Mouse (Mus musculus) c-Kit-positive CD71-positive TER-119-negative erythroid progenitor cells, embryonic 14.5 days (primary cell): ENCODE results near the gene Git1.
A peak's percentile ranks its signal among the peaks of the same experiment; 100 is the strongest.

Source experiments
- DNase-seq: peaks from one replicate; pipeline ENCODE4 v3.0.0-alpha.2; 2013; ENCODE audit warnings: low read depth

Gene Git1

DNA sequence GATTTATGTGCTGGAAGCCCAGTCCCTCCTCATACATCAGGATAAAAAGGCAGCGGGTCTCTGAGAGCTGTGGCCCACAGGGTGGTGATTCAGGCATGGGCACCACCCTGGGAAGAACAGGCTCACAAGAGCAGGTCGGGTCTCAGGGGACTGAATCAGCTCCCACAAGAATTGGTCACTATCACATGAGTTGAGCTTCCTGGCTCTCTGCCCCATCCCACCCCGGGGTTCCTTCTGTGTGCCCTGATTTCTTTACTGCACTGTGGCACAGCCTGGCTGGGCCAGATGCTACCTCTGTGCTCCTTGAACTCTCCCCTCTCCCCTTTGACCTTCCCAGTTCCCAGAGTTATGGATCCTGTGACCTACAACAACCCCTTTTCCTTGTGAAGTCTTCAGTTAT lies 10.3 kb upstream of the Git1 start:
- DNase-seq = no peak

DNA sequence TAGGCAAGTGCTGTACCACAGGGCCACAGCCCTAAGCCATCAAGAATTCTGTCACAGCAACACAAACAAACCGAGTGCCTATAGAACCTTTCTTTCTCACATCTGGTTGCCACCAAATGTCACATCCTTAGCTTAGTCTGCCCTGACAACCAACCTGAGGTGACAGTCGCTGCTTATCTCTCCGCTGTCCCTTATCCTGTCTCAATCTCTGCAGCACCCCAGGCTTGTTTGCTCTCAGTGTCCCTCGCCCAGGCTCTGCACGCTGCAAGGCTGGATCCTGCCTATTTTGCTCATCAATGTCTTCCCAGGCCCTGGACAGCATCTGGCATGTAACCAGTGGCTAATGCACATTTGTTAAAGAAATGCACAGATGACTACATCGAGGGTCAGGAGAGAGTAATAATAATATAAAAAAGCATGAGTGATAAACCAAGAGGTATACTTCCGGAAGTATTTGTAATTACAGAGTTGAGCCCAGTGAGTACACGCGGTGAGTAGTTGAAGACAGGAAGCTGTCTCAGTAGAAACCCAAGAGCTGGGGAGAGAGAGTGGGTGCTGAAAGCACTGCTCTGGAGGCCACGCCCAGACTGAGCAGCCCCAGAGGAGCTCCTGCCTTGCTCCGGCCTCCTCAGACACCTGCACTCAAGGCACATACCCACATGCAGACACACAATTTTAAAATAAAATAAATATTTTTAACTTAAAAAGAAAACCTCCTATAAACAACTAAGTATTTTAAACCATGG lies 9.7 kb upstream of the Git1 start:
- no peak for DNase-seq

DNA sequence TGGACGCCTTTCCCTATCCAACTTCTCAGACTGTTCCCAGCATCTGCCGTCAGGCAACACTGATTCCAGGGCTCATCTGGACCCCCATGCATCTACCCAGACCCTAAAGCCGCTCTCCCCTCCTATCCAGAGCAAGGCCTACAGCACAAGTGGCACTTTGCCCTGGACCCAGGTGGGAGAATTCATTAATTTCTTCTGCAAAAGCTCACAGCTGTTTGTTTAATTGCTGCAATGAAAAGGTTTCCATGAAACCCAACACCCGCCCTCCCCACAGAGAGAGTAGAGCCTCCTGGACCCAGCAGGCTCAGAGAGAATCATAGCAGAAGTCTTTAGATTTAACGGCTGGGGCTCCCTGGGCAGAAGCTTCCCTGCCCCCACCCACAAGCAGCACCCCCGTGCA lies 8.1 kb upstream of the Git1 start:
- DNase-seq = no peak

DNA sequence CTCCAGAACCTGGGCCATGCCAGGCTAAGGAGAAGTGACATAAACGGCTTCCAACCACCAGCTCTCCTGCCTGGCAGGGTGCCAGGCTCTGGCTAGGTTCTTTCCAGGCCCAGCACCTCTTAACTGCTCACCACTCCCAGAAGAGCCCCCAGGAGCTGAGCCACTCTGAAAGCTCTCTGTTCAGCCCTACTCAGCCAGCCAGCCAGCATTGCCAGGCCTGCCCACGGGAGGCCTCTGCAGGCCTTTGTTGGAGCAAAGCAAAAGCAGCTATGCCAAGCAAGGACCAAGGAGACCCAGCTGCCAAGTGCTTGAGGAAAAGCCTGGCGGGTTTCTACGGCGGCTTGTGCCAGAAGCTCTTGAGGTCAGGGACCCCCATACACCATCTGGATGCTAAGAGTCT lies 6.6 kb upstream of the Git1 start:
- no peak for DNase-seq

DNA sequence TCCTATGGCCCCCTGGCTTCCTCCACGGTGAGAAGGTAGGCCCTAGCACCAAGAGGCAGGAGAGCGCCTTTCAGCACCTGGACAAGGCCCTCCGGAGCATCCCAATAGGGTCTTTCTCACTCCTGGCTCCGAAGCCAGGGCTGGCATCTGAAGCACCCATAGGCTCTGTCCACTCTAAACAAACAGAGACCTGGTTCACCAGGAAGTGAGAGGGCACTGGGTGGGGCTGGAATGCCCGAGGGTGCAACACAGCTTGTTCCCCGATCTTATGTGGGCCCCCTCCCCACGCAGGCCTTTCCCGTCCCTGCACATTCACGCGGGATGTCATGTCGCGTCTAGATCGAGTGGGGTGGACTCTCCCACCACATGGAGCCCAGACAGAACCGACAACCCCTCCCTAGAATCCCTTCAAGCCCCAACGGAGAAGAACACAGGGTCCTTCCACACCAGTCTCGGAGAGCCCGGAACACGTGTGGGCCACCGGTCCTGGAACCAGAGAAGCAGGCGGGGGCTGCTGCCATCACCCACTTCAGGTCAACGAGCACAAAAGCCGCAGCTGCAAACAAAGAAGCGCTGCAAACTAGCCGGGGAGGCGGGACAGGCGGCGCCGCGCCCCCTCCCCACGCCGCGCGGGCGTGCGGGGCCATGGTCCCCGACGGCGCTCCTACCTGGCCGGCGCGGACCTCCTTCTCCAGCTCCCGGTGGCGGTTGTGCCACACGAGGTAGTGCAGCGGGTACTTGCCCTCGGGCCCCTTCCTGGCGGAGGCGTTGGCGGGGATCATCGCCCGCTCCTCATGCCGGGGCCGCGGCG lies 4.4 kb upstream of the Git1 start:
- no peak for DNase-seq

DNA sequence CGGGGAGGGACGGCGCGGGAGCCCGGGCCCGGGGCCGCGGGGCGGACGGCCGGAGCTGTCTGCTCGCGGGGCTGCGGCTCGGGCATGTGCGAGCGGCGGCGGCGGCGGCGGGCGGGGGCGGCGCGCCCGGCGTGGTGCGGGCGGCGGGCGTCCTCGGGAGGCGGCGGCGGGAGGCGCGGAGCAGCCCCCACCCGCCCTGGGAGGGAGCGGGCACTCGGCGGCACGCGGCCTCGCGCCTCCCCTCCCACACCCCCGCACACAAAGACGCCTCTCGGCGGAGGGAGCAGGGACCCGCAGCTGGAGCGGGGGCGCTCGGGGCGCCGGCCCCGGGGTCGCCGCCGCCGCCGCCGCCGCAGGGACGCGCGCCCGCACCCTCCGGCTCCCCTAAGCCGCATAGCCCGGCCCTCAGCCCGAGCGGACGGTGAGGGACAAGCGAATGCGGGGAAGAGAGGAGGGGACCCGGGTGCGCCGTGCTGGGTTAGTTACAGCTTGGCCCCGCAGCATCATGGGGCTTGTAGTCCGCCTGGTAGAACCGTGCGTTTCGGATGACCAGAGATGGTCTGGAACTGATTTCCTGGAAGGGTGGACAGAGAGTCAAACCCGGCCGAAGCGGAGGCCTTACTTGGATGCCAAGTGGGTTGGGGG lies 3.6 kb upstream of the Git1 start, which contains the start of gene Ankrd13b:
TSS of gene Ankrd13b (minus strand) at position 88 of the 645 bp plus-strand sequence.
- DNase-seq = no peak

DNA sequence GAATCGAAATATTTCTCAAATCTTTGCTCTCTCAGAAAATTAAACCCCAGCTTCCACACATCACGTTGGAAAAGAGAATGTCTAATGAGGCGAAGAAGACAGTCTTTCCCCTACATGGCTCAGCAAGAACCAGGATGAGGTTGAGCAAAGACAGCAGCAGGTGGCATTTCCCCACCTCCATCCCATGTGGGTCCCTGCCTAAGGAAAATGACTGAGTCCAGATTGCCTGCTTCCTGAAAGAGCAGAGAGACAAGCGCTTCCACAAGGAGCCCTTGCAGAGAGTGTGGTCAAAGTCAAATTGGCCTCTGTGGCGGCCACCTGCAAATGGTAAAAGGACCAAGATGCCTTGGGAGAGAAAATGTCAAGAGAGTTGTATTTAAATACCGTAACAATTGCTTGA lies 2.9 kb upstream of the Git1 start:
- DNase-seq = no peak

DNA sequence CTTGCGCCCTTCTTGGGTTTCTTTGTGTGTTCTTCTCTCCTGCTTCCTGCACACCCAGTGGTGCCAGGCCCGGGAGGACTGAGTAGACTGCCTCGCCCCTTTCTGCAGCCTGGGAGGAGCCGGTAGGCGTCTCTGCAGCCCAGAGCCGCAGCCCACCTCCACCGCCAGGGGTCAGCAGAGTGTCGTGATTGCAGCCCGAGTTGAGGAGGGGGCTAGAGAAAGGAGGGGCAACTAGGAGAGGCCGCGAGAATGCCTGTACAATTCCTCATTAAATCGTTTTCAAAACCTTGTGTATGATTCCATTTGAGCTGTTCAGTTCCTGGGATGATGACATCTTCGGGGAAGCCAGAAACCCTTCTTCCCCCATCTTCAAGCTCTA lies 2.2 kb upstream of the Git1 start:
- no peak for DNase-seq

DNA sequence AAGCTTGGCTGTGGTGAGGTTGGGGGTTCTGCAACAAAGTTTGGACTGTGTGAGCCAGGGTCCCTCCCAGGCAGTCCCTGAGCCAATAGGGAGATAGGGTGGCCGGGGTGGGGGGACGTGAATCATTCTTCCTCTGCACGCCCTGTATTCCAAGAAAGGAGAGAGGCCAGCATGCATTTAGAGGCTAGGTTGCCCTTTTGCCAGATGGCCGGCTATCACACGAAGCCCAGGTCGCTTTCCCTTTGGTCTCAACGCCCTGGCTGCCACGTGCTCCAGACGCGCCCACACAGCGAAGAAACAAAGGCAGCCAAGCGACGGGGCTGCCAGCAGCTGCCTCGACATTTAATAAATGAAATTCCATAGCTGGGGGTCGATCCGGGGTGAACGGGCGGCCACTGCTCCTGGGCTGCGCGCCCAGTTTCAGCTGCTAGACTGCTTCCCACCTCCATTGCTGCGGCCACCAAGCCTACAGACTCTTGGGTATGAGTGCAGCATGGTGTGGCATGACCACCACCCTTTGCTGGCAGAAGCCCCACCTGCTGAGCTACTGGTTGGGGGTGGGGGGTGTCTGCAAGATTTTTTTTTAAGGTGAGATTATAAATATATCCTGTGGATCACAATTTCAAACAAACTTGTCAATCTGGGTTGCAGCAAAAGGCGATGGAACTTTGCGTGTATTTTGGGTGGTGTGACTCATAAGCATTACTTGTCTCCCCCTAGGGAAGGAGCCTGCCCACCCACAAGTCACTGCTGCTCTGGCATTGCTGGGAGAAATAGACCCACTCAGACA lies 1.7 kb upstream of the Git1 start:
- no peak for DNase-seq

DNA sequence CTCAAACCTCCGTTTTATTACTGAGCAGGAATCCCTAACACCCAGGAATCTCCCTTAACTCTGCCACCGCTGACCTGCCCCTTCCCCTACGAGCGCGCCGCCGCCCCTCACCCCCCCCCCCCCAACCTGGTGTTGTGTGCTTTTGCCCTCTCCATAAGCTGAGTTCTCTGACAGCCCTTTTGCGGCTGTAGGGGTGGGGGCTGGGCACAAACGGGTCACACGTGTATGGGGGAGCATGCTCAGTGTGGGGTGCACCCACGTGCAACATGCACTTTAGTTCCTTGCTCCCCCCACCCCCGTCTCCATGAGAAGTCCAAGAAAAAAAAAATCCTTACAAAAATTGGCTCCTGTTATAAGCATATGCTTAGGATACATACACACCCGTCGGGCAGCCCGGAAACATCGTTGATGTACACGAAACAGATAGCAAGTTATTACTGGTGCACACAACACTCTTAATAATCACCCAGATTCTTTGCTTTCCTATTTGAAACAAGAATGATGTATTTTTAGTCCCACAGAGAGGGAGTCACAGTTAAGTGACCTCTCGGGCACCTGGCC lies 971 bp upstream of the Git1 start:
- no peak for DNase-seq

DNA sequence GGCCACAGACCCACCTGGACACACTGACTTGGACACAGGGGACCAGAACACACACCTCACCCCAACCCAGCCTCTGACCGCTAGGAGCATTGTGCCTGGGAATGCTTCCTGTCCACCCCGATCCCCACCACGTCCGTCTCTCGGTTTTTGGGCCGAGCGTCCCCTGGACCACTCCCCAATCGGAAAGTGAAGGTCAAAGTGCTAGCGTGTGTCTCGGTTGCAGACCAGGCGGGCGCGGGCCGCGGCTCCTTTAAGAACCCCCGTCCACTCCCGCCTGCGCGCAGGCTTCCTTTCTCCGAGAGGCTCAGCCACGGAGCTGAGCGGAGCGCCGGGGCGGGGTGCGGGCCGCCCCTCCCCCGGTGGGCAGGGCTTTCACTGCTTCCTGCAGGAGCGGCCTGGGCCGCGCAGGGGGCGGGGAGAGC lies 440 bp upstream of the Git1 start:
- DNase-seq = peak; percentile 81

DNA sequence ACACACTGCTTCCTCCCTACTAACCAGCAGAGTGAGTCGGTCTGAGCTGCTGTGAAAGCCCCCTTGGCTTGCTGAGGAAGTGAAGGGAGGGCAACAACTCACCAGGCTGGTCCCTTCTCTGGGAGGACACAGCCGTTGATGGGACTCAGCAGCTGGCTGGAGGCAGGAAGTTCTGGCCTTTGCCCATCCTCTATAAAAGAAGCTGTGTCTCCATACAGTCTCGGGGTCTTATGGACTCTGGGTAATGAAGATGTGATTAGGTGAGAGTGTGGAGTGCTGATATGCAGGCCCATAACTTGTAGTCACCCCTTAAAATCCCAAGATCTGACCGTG lies 948 bp downstream of the Git1 start:
- DNase-seq = no peak

DNA sequence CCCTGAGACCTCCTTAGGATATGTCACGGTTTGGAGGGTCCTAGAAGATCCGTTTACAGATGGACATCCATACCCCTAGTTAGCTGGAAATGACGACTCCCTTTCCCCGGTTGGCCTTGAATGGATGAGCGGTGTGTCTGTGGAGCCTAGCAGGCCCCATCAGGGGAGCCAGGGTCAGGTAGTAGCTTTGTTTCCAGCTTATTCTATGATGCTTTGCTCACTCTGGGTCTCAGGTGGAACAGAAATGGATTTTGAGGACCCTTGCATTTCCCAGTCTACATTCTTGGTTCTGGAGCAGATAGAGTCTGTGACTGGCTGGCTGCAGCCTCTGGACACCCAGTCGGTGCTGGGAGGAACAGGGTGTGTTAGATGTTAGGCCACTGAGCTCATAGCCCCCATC lies 1.4 kb downstream of the Git1 start:
- no peak for DNase-seq

DNA sequence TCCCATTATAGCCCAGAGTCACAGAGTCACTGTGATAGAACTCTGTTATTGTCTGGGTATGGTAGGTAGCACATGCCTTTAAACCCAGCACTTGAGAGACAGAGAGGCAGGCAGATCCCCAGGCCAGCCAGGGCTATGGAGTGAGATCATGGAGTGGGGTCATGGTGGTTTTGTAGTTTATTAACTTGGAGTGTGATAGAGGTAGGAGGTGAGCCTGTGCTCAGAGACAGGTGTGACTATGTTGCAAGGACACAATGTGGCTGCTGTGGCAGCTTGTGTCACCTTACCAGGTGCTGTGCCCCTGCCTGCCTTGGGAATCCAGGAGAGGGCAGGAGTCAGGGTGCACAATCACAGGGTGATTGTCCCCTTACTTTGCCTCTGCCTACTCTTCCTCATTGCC lies 2.1 kb downstream of the Git1 start:
- no peak for DNase-seq

DNA sequence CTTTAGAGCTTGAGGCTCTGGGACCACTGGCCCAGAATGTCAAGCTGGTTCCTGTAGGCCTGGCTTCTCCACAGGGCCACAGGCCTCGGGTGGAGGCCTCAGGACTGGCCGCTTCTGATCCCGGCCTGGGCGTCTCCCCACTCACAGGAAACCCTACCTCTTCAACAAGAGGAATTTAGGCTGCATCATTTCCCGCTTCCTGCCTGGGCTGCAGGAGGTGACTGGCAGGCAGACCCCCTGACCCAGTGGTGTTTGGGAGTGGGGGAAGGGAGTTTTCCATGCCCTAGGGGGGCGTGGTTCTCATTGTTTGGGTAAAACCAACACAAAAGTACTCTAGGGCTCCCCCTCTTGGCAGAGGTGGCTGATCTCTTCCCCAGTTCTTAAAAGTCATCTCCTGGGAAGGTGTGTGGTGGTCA lies 4.0 kb downstream of the Git1 start:
- no peak for DNase-seq

DNA sequence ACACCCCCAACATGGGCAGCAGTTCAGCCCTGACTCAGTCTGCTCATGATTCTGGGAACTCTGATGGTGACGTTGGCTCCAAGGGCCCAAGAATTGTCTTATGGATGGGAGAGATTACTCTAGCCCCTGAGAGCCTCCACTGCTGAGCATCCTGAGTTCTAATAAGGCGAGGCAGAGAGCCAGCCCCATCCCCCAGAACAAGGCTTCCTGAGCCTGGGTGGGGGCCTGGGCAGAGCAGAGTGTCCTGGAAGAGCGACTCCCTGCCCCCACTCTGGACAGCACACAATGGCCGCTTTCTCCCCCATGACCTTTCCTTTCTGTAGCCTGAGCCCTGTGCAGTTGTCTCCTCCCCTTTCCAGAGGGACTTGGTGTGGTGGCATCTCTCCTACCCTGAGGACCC lies 4.5 kb downstream of the Git1 start:
- DNase-seq = no peak

DNA sequence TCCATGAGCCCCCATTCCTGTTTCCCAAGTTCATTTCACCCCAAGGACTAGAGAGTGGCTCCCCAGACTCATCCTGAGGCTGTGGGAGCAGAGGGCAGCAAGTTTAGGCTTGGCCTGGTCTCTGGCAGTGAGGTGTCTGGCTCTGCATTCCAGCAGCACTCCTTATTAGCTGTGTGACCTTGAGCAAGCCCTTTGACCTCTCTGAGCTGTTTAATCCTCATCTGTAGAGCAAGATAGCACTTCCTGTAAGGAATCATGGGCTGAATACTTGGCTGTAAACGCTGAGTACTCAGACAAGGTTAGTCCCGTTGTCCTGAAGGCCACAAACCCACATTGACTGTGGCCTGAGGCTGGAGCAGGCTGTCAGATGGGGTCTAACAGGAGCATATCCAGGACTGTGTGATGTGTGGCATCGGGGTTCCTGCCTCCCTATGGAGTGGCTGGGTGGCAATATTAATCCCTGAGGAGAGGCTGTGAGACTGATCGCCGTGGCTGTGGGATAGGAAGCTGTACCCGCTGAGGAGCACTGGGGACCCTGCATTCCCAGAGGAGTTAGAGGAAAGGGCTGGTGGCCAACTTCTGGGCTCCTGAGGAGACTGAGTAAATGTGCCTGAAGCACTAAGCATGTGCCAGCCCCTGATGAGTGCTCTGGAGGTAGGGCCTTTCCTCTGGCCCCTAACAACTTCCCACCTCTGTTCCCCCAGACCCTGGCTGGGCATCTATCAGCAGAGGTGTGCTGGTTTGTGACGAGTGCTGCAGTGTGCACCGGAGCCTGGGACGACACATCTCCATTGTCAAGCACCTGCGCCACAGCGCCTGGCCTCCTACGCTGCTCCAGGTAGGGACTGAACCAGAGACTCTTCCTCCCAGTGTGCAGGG lies 5.1 kb downstream of the Git1 start:
- no peak for DNase-seq

DNA sequence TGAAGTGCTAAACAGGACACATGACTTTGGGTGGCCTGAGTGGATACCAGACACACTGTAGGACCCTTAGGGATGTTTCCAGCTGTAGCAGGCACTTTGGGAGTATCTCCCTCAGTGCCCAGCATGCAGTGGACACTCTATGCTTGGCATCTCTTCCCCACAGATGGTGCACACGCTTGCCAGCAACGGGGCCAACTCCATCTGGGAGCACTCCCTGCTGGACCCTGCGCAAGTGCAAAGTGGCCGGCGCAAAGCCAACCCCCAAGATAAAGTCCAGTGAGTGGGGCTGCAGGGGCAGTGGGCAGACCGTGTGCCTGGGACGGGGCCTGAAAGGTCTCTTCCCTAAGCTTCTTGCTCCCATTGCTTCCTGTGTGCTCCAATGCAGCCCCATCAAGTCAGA lies 6.0 kb downstream of the Git1 start:
- DNase-seq = no peak

DNA sequence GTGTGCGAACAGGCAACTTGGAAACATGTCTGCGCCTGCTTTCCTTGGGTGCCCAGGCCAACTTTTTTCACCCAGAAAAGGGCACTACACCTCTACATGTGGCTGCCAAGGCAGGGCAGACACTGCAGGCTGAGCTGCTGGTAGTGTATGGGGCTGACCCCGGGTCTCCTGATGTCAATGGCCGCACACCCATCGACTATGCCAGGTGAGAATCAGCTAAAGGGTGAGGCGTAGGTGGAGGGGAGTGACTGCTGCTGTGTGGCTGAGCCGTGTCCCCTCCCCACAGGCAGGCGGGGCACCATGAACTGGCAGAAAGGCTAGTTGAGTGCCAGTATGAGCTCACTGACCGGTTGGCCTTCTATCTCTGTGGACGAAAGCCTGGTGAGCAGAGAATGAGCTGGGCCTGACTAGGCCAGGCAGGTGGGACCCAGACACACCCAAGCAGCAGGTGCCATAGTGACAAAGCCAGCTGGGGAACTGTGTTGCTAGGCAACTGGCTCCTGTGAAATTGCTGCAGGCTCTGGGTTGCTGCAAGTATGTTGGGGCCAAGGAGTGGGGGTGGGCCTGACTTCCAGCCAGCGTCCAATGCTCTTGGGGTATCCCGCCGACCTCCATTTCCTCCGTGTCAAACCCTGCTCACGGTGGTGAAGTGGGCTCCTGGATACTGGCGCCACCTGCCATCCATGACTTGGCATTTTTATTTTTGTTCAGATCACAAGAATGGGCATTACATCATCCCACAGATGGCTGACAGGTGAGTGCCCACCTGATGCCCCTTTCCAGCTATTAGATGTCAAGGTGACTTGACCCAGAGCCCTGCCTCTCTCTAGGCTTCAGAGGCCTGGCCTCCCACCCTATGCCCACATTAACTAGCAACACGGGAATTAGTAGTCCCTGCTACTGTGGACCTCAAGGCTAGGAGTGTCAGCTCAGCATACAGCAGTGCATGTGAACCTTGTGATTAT lies 7.3 kb downstream of the Git1 start:
- no peak for DNase-seq

DNA sequence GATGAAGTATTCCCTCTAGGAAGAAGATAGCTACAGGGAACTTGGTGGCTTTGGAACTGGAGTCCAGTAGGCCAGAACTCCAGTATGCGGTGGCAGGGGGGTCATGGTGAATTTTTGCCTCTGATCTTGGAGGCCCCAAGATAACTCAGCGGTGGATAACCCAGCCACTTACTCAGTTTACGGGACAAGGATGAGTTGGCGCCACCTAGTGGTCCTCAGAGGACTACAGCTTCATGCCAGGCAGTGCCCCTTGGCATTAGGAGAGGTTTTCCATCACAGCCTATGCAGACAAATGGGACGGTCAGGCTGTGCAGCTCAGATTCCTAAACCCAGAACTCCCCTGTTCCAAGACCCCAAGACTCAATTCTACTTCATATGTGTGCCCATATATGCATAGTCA lies 8.0 kb downstream of the Git1 start:
- DNase-seq = no peak
